Mouse (Mus musculus) neural tube, embryonic 14.5 days (tissue): Measurements from ENCODE around the gene Iffo1. TPM values are rescaled to one million over a fixed set of nuclear protein-coding genes. Genes with fewer than 3 reads are reported as not detected.

ENCODE experiments used
- ATAC-seq: fragments of 200-750 bp; cut with Nextera tagmentation; 2 replicates; pipeline ENCODE4 v1.8.0; 2017; ENCODE audit warnings: low read depth, mild to moderate bottlenecking, moderate TSS enrichment, moderate library complexity
- H3K27ac ChIP-seq: fragments of 300-500 bp; sonication (generic); 2 replicates; pipeline ENCODE4 v1.5.1; 2014; ENCODE audit warnings: low read depth, mild to moderate bottlenecking, control low read depth, low read length, moderate library complexity, mixed read lengths
- H3K27me3 ChIP-seq: fragments of 300-500 bp; sonication (generic); 2 replicates; pipeline ENCODE4 v1.6.1; 2014; ENCODE audit warnings: low read length; ENCODE audit not compliant: control insufficient read depth, insufficient read depth
- H3K36me3 ChIP-seq: fragments of 300-500 bp; sonication (generic); 2 replicates; pipeline ENCODE4 v1.6.1; 2014; ENCODE audit warnings: low read length, mixed read lengths; ENCODE audit not compliant: control insufficient read depth, insufficient read depth
- H3K4me1 ChIP-seq: fragments of 300-500 bp; sonication (generic); 2 replicates; pipeline ENCODE4 v1.6.1; 2014; ENCODE audit warnings: low read length; ENCODE audit not compliant: control insufficient read depth, insufficient read depth
- H3K4me2 ChIP-seq: fragments of 300-500 bp; sonication (generic); 2 replicates; pipeline ENCODE4 v1.6.1; 2014; ENCODE audit warnings: mild to moderate bottlenecking, low read depth, low read length, control low read depth
- H3K4me3 ChIP-seq: fragments of 300-500 bp; sonication (generic); 2 replicates; pipeline ENCODE4 v1.5.1; 2014; ENCODE audit warnings: low read depth, low read length, control low read depth, mixed read lengths
- H3K9ac ChIP-seq: fragments of 300-500 bp; sonication (generic); replicated peaks from 2 replicates; pipeline ENCODE4 v1.6.1; 2014; ENCODE audit warnings: low read depth, mild to moderate bottlenecking, control low read depth, low read length, mixed read lengths
- H3K9me3 ChIP-seq: fragments of 300-500 bp; sonication (generic); 2 replicates; pipeline ENCODE4 v1.6.1; 2016; ENCODE audit warnings: low read length; ENCODE audit not compliant: control insufficient read depth
- WGBS: fragments of 180-500 bp; shearing (Covaris S2); extraction: QIAGEN DNeasy Blood & Tissue Kit; methylation state at CpG from one replicate; pipeline ENCODE4 v1.1.7; 2014; 5-methylcytosine and 5-hydroxymethylcytosine counted together
- polyA plus RNA-seq: library from polyadenylated mRNA; unstranded; fragments of >200 nt; fragmentation: Nextera tagmentation; extraction: Ambion mirVana; gene quantifications from 2 replicates; pipeline ENCODE4 v1.2.1, GENCODE M21; 2014

The Iffo1 gene
- 18.3 and 18.5 TPM in 2 replicates for polyA plus RNA-seq

DNA sequence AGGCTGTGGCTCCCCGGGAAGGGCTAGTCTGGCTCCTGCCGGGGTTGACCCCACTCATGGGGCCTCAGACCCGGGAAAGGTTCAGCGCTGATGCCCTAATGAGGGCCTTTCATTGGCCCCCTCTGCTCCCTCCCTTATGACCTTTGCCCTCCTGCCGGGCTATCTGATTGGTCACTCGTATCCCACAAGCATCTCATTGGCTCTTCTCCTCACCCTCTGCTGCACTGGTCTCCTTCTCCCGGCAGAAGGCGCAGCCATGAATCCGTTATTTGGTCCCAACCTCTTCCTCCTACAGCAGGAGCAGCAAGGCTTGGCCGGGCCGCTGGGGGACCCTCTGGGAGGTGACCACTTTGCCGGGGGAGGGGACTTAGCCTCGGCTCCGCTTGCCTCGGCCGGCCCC, at the start of gene Iffo1:
Gene Iffo1 (plus strand): TSS at position 241 of the 400 bp plus-strand sequence.
- Histone ChIP-seq H3K36me3 (peaks cover 26% of the 10 kb centered on the region), H3K9me3 (no peaks in the 10 kb centered on the region), H3K4me3 (peak within 1 kb of the TSS; percentile 81), H3K27me3 (no peaks in the 10 kb centered on the region), H3K27ac (peak within 1 kb of the TSS; percentile 88), H3K4me2 (peak within 1 kb of the TSS; percentile 98), H3K9ac (peak within 1 kb of the TSS; percentile 92), H3K4me1 (peaks cover 27% of the 10 kb centered on the region)
- ATAC-seq, result peak; percentile 94
- under 1% methylated on average over 16 of the region's 16 CpGs for WGBS

DNA sequence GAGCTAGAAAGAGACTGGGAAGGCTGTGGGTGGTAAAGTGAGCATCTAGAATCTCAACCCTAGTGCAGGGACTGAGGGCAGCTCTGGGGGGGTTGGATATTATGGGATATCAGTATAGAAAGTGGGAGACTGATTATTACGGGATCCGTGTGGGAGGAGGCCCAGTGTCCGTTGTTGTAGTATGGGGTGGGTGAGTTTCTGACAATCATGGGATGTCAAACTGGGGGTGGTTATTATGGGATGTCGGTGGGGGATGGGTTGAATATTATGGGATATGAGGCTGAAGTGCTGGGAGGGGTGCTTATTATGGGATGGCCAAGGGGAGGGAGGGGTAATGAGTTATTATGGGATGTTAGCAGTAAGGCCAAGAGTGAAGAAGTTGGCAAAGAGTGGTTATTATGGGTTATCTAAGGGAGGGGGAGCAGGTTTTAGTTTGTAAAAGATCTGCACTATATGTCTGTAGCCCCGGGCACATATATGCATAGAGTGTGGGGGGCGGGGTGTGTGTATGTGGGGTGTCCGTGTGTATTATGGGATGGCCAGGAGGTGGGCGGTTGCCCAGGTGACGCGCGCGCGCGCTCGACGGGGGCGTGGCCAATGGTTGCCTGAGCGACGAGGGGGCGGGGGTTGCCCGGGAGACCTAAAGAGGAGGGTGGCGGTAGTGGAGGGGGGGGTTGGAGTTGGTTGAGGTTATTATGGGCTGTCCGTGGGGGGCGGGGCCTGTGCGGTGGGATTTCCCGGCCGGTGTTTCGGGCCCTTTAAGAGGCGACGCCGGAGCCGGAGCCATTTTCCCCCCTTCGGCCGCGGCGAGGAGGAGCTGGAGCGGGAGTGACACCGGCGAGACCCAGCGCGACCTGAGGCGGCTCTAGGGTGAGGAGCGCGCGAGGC, 49.4 kb upstream of the Iffo1 start, which contains the start of gene Chd4:
Gene Chd4 (plus strand): TSS at position 591 of the 888 bp plus-strand sequence.
- H3K27ac ChIP-seq, result peak within 1 kb of the TSS; percentile 91
- H3K9ac ChIP-seq, result peak within 1 kb of the TSS; percentile 92
- peaks cover 17% of the 10 kb centered on the region for H3K36me3 ChIP-seq
- H3K4me1 ChIP-seq, result peaks cover 27% of the 10 kb centered on the region
- no peaks in the 10 kb centered on the region for H3K9me3 ChIP-seq
- WGBS, result 3% methylated on average over 34 of the region's 45 CpGs
- ATAC-seq, result peak; percentile 77
- H3K27me3 ChIP-seq, result no peaks in the 10 kb centered on the region; the same call in 1 of the 2 replicates
- peak within 1 kb of the TSS; percentile 91 for H3K4me2 ChIP-seq
- peak within 1 kb of the TSS; percentile 93 for H3K4me3 ChIP-seq

DNA sequence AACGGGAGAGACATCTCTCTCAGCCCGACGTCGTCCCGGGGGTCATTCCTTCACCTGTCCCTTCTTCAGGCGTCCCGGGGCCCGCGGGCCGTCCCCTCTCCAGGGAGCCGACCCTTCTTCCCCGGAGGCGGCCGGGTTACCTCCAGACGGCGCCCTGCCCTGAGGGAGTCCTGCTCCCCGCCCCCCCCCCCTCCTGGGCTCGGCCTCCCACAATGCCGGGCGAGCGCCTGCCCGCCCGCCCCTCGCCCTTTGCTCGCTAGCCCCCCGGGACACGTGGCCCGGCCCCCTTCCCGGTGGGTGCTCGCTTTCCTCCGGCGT, 48.8 kb upstream of the Iffo1 start:
- WGBS, result 2% methylated on average over 15 of the region's 32 CpGs
- no peaks in the 10 kb centered on the region; the same call in 1 of the 2 replicates for H3K27me3 ChIP-seq
- no peaks in the 10 kb centered on the region for H3K9me3 ChIP-seq
- H3K4me3 ChIP-seq, result peak overlapping the region; percentile 93
- peaks cover 27% of the 10 kb centered on the region for H3K4me1 ChIP-seq
- peaks cover 23% of the 10 kb centered on the region for H3K36me3 ChIP-seq
- peak overlapping the region; percentile 91 for H3K4me2 ChIP-seq
- peak overlapping the region; percentile 92 for H3K9ac ChIP-seq
- ATAC-seq, result no peak
- peak overlapping the region; percentile 91 for H3K27ac ChIP-seq

DNA sequence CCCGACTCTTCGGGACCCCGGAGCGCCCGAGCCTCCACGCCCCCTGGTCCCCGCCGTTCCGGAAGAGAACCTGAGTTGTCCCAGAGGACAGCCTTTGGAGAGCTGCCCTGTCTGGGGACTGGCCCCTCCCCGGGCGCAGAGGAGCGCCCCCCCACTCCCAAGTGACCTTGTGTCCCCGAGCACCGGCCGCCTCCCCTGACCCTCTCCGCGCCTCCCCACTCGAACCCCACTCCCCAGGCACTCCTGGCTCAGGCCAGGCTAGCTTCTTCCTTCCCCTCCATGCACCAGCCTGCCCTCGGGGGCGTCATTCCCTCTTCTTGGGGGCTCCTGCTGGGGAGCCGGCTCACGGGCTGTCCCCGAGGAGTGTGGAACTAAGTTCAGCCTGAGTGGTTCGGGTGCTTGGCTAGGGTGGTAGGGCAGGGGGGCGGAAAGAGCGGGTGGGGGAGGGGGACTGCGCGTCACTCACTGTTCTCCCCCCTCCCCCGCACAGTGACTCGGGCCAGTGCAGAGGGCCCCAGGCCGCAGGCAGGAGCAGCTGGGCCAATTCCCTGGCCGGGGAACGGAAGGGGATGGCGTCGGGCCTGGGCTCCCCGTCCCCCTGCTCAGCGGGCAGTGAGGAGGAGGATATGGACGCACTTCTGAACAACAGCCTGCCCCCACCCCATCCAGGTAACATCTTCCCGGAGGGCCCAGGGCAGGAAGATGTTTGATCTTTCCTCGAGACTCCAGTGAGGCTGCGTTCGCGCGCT, 48.3 kb upstream of the Iffo1 start:
- Histone ChIP-seq H3K27me3 (no peaks in the 10 kb centered on the region; the same call in 1 of the 2 replicates), H3K4me1 (peaks cover 27% of the 10 kb centered on the region), H3K9me3 (no peaks in the 10 kb centered on the region), H3K36me3 (peaks cover 29% of the 10 kb centered on the region), H3K27ac (peak overlapping the region; percentile 91), H3K9ac (peak overlapping the region; percentile 92), H3K4me3 (peak overlapping the region; percentile 93), H3K4me2 (peak overlapping the region; percentile 91)
- WGBS, result 1% methylated on average over 31 of the region's 44 CpGs
- ATAC-seq, result peak; percentile 48

DNA sequence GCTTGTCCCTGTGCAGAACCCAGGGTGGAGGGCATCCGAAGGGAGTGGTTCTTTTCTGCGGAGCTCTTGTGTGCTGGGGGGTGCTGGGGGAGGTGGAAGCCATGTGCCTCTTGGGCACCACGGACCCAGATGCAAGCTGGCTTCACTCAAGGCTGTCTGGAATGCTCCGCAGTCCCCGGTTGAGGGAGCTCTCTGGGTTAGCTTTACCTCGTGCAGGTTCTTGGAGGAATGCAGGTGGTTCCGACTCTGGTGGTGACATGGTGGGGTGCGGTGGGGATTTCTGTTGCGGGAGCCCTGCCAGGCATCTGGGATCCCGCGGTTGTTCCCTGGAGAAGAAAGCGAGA, 47.7 kb upstream of the Iffo1 start:
- WGBS, result under 1% methylated on average over 12 of the region's 12 CpGs
- Histone ChIP-seq H3K9me3 (no peaks in the 10 kb centered on the region), H3K36me3 (peaks cover 34% of the 10 kb centered on the region), H3K27ac (peak overlapping the region; percentile 91), H3K4me3 (peak overlapping the region; percentile 93), H3K4me2 (peak overlapping the region; percentile 91), H3K4me1 (peaks cover 27% of the 10 kb centered on the region), H3K9ac (peak overlapping the region; percentile 92), H3K27me3 (no peaks in the 10 kb centered on the region; the same call in 1 of the 2 replicates)
- peak; percentile 12; the same call in 1 of the 2 replicates for ATAC-seq

DNA sequence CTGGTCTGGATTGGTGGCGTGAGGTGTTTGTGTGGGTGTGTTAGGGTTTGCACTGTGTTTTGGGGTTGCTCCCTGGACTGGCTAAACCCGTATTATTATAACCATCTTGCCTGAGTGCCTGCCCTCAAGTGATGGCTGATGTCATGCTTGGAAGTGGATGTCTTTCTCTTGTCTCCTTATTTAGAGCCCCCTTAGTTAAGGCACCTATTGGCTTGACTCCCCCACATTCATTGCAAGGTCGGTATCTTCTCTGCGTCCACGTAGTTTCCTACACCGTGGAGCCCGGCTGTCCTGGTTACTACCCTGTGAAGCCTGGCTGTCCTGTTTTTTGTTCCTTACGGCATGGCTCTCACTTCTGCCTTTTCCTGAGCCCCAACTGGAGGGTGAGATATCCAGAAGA, 47.1 kb upstream of the Iffo1 start:
- H3K27ac ChIP-seq, result no peak overlapping the region
- ATAC-seq, result no peak
- 55% methylated on average over 8 of the region's 8 CpGs for WGBS

DNA sequence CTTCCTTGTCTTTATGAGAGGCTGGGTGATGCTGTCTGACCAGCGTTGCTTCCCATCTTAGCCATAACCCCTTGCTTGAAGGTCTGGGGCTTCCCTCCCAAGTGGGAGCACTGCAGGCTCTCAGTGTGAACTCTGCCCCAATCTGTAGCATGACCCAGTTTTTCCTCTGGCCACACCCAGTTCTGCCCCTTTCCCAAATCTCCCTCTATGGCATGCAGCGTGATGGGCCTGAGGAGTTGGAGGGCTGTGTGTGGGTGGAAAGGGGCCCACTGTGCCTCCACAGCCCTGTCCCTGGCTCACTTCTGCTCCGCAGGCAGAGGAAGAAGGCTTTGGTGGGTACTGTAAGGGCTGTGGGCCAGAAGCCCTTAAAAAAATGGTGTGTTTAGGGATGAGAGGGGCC, 46.5 kb upstream of the Iffo1 start:
- ATAC-seq, result no peak
- H3K36me3 ChIP-seq, result peaks cover 43% of the 10 kb centered on the region
- WGBS, result 53% methylated on average over 3 of the region's 3 CpGs
- H3K4me3 ChIP-seq, result peak overlapping the region; percentile 93
- peak overlapping the region; percentile 91 for H3K4me2 ChIP-seq
- no peaks in the 10 kb centered on the region; the same call in 1 of the 2 replicates for H3K27me3 ChIP-seq
- H3K27ac ChIP-seq, result no peak overlapping the region; the same call in 1 of the 2 replicates
- H3K4me1 ChIP-seq, result peaks cover 27% of the 10 kb centered on the region
- no peaks in the 10 kb centered on the region for H3K9me3 ChIP-seq
- H3K9ac ChIP-seq, result peak overlapping the region; percentile 41

More for the DNA sequence above, 47.1 kb upstream of the Iffo1 start:
- Histone ChIP-seq H3K36me3 (peaks cover 40% of the 10 kb centered on the region), H3K27me3 (no peaks in the 10 kb centered on the region; the same call in 1 of the 2 replicates), H3K4me3 (peak overlapping the region; percentile 93), H3K9ac (peak overlapping the region; percentile 92), H3K9me3 (no peaks in the 10 kb centered on the region), H3K4me1 (peaks cover 27% of the 10 kb centered on the region), H3K4me2 (peak overlapping the region; percentile 91)

DNA sequence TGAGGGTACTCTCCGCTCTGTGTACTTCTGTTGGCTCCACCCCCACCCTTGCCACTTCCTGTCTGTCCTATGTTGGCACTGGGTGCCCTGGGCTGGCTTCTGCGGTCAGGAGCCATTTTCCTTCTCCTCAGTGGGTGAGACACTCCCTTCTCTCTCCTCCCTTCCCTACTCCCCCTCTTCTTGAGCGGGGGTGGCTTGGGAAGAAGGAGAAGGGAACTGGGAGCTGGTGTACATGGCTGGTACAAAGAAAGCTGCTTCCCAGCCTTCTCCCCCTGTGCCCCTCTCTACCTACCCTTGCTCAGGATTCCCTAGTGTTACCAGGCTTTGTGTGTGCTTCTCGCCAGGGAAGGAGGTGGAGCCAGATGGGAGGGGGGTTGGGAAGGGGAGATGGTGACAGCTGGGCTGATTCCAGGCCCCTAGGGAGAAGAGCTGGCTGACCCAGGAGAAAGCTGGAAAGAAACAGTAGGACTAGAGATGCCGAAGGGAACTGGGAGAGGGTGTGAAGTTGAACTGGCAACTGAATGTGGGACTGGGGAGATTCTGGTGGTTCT, 45.5 kb upstream of the Iffo1 start:
- no peak overlapping the region; the same call in 1 of the 2 replicates for H3K4me3 ChIP-seq
- H3K27me3 ChIP-seq, result no peaks in the 10 kb centered on the region; the same call in 1 of the 2 replicates
- peaks cover 51% of the 10 kb centered on the region for H3K36me3 ChIP-seq
- H3K9ac ChIP-seq, result 0 out of 2 replicates have a peak overlapping the region, but pooled peaks have one; percentile 26
- peaks cover 27% of the 10 kb centered on the region for H3K4me1 ChIP-seq
- 28% methylated on average over 5 of the region's 5 CpGs for WGBS
- ATAC-seq, result no peak
- peak overlapping the region; percentile 91 for H3K4me2 ChIP-seq
- no peaks in the 10 kb centered on the region for H3K9me3 ChIP-seq
- peak overlapping the region; percentile 12; the same call in 1 of the 2 replicates for H3K27ac ChIP-seq
